ENCODE assay signal across 8 mouse cellular contexts in genomic region chr11:31871135-31871541, GRCm38 (mm10). TPM values are rescaled to one million over a fixed set of nuclear protein-coding genes. Genes with fewer than 3 reads are reported as not detected.
DNase-seq lines count a peak whose midpoint lies in the region; ATAC-seq lines count a peak whose summit lies in the region.

No protein-coding gene starts in this region.

- H3K4me3 ChIP-seq in intestine, embryonic 15.5 days (replicated peaks), result peak overlapping the region; percentile 73
- peak overlapping the region; percentile 83 for H3K4me3 ChIP-seq in limb, embryonic 10.5 days
- H3K4me3 ChIP-seq in midbrain, embryonic 12.5 days, result peak overlapping the region; percentile 91

- H3K27ac ChIP-seq in intestine, embryonic 15.5 days, result 0 out of 2 replicates have a peak overlapping the region, but pooled peaks have one; percentile 42
- peak overlapping the region; percentile 96 for H3K27ac ChIP-seq in limb, embryonic 10.5 days
- H3K27ac ChIP-seq in midbrain, embryonic 12.5 days (replicated peaks), result peak overlapping the region; percentile 92

- H3K36me3 ChIP-seq in intestine, embryonic 15.5 days, result no peaks in the 10 kb centered on the region
- no peaks in the 10 kb centered on the region for H3K36me3 ChIP-seq in limb, embryonic 10.5 days
- no peaks in the 10 kb centered on the region for H3K36me3 ChIP-seq in midbrain, embryonic 12.5 days
- 0 out of 2 replicates have a peak, but pooled peaks cover 1% of the 10 kb centered on the region for H3K36me3 ChIP-seq in splenic B cell, adult 2 months (ENCODE audit: control insufficient read depth, insufficient read depth, low read length, poor library complexity, severe bottlenecking)

- WGBS in intestine, embryonic 15.5 days, result under 1% methylated on average over 17 of the region's 21 CpGs
- WGBS in limb, embryonic 10.5 days, result 0% methylated on average over 20 of the region's 21 CpGs
- 0% methylated on average over 20 of the region's 21 CpGs for WGBS in midbrain, embryonic 12.5 days

- peak overlapping the region; percentile 76 for H3K9ac ChIP-seq in intestine, embryonic 15.5 days
- peak overlapping the region; percentile 83 for H3K9ac ChIP-seq in midbrain, embryonic 12.5 days (replicated peaks)

- H3K4me2 ChIP-seq in intestine, embryonic 15.5 days (replicated peaks), result peak overlapping the region; percentile 90
- H3K4me2 ChIP-seq in midbrain, embryonic 12.5 days (replicated peaks), result peak overlapping the region; percentile 76

- no peaks in the 10 kb centered on the region for H3K9me3 ChIP-seq in intestine, embryonic 15.5 days
- H3K9me3 ChIP-seq in limb, embryonic 10.5 days (replicated peaks), result no peaks in the 10 kb centered on the region
- H3K9me3 ChIP-seq in midbrain, embryonic 12.5 days, result no peaks in the 10 kb centered on the region

- peak; percentile 13 for ATAC-seq in intestine, embryonic 15.5 days
- ATAC-seq in midbrain, embryonic 12.5 days (ENCODE audit: low FRiP score, low read depth), result peak; percentile 5; the same call in 1 of the 2 replicates

- DNase-seq in layer of hippocampus, adult 11-12 months (ENCODE audit: low spot score), result peak; percentile 51
- DNase-seq in layer of hippocampus, adult 9-10 months (ENCODE audit: low spot score), result no peak
- peak; percentile 30 to 49 for DNase-seq in cerebellum, postnatal 4 days (ENCODE audit: low spot score in 2 of 2)
- peak; percentile 38 for DNase-seq in gastrocnemius, postnatal 25 days
- DNase-seq in limb, embryonic 10.5 days (ENCODE audit: low spot score), result peak; percentile 59
- DNase-seq in splenic B cell, adult 2 months (ENCODE audit: low read depth, low spot score), result peak; percentile 39

- H3K4me1 ChIP-seq in intestine, embryonic 15.5 days (replicated peaks), result peaks cover 6% of the 10 kb centered on the region
- H3K4me1 ChIP-seq in limb, embryonic 10.5 days, result peaks cover 20% of the 10 kb centered on the region
- H3K4me1 ChIP-seq in midbrain, embryonic 12.5 days, result peaks cover 16% of the 10 kb centered on the region

- no peaks in the 10 kb centered on the region for H3K27me3 ChIP-seq in intestine, embryonic 15.5 days (replicated peaks)
- no peaks in the 10 kb centered on the region for H3K27me3 ChIP-seq in limb, embryonic 10.5 days (ENCODE audit: low read depth, poor library complexity, severe bottlenecking)
- H3K27me3 ChIP-seq in midbrain, embryonic 12.5 days, result no peaks in the 10 kb centered on the region
- no peaks in the 10 kb centered on the region for H3K27me3 ChIP-seq in splenic B cell, adult 2 months (ENCODE audit: control insufficient read depth, insufficient read depth, low read length, poor library complexity, severe bottlenecking)

RNA-seq across cellular contexts. Expression of gene Cpeb4, which starts 0.9 kb away (rescaled TPM):
- 10 to 100 TPM; 65.3 to 91.5 TPM for total RNA-seq in gastrocnemius, postnatal 25 days (2021)
- polyA plus RNA-seq in intestine, embryonic 15.5 days (2015; fragmentation: Nextera tagmentation; extraction: Ambion mirVana), result 4.2 and 4.3 TPM in 2 replicates
- polyA plus RNA-seq in limb, embryonic 10.5 days (2016; fragmentation: Nextera tagmentation; extraction: Ambion mirVana), result 1.0 and 1.7 TPM in 2 replicates
- 14.6 and 15.5 TPM in 2 replicates for polyA plus RNA-seq in midbrain, embryonic 12.5 days (2016; fragmentation: Nextera tagmentation; extraction: Ambion mirVana)

Comparison
In these comparisons a context has a peak if more than half of its experiments do, and no peak if none do; other contexts are left out.
1. H3K27ac ChIP-seq: peak in every context shown above with its lines; median percentile 96 in limb, embryonic 10.5 days; 92 in midbrain, embryonic 12.5 days; 42 in intestine, embryonic 15.5 days.